Mouse (Mus musculus): Measurements from ENCODE around the gene St6galnac3.

The St6galnac3 gene

DNA sequence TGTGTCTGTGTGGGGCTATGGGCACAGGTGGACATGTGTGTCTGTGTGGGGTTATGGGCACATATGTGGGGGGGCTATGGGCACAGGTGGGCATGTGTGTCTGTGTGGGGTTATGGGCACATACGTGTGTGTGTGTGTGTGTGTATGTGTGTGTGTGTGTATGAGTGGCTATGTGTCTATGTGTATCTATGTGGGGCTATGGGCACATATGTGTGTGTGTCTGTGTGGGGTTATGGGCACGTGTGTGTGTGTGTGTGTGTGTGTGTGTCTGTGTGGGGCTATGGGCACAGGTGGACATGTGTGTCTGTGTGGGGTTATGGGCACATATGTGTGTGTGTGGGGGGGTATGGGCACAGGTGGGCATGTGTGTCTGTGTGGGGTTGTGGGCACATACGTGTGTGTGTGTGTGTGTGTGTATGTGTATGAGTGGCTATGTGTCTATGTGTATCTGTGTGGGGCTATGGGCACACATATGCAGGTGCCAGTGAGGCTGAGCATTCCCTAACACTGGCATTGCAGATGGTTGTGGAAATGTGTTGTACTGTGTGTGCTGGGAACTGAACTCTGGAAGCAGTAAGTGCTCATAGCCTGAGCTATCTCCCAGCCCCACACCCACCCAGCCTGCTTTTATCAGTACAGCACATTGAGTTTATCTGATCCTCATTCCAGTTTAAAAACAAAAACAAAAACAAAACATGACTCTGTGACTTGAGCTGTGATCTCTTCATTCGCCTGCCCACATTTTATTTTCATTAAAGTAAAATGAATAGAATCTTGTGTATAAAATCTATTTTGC, 8.6 kb upstream of the St6galnac3 start:
- DNase-seq, result no peak

DNA sequence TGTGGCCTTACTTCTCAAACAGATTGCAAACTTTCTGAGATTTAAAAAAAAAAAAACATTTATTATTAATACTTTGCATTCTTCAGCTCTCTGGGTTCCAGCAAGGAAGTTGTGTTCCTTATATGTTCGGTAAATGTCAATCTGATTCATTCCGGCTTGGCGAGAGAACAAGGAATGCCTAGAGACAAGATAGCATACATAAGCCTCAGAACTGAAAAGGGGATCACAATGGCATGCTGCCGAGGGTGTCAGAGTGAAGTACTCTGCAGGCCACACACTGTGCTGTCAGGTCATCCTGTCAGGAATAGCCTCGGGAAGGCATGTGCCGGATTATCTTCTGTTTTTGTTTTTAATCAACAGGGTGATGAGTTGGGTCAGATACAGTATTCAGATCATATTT, 7.8 kb upstream of the St6galnac3 start:
- DNase-seq, result no peak

DNA sequence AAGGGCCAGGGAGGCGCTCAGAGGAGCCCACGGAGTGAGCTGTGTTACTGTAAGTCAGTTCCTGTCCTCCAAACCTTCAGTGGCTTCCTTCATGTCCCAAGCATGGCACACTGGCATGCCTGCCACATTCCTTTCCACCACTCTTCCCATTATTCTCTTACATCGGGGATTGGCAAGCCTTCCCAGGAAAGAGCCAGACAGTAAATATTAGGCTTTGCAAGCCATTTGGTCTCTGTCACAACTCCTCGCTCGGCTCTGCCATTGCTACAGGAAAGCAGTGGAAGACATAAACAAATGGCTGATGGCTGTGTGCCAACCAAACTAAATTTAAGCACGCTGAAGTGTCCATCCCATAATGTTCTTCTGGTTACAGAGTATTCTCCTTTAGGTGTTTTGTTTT, 7.1 kb upstream of the St6galnac3 start:
- no peak for DNase-seq

DNA sequence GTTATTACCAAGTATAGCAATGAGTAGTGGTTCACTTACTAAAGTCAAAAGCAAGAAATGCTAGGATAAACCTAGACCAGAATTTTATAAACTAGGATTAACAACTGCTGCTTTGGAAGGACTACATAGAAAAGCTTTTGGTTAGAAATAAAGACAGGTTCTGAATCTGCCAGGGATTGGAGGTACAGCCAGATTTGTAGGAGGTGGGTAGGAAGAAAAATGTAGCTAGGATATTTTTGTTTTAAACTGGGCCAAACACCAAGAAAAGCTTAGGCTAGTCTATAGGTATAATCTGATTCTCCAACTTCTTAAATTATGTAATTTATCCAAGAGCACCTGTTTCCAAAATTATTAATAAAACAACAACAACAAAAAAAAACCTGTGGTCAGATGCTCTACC, 3.6 kb upstream of the St6galnac3 start:
- no peak for DNase-seq

DNA sequence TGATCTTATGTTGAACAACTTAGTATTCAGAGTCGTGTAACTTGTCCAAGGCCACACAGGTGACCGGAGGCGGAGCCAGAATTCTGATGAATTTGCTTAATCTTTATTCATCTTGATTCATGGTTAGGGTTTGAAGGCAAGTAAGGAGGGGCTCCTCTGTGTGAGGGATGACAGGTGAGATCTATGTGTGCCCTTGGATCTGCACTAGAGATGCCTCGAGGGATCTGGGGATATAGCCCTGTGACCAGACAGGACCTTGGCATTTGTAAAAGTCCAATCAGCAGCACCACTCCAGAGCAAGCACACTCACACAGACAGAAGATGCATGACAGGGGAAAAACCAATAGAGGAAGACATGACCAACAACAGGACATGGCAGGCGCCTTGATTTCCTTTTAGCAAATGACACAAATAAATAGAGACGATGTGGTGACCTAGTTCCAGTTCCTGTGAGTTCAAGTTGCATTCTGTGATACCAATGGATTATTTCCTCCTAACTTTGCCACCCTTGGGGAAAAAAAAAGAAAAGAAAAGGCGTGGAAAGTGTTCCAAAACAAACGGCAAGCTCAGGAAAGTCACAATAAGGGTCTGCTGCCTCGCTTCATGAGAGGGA, 1.4 kb downstream of the St6galnac3 start:
- DNase-seq, result no peak

DNA sequence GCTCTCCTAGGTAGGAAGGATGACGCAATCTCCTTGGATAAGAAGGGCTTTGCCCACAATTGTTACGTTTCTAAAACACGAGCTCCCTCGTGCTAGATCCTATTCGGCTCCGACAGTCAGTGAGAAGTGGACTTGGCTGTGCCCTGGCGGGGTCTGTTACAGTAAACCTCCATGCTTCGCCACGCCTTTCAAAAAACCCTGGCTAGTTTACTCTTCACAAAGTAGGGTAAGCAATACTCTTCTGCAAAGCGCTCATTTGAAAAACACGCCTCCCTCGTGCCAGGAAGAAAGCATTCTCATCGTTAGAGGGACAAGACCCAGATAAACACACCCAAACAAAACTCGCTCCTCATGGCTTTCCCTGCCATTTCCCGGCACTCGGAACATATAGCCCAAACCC, 3.4 kb downstream of the St6galnac3 start:
- DNase-seq, result no peak

DNA sequence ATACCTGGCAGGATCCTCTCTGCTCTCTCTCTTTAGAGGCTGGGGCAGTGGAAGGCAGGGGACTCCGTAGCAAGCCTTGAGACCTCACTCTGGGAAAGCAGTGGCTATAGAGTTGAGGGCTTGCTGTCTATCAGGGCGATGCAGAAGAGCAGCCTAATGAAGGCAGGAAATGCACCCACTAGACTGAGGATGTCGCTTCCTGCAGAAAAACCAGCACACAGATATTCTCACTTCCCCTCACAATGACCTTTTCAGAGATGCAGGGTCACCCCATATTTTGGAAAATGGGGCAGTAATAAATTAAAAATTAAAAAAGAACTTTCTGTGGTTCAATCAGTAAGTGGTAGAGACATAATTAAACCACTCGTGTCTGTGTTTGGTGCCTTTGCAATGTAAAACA, 4.1 kb downstream of the St6galnac3 start:
- no peak for DNase-seq

DNA sequence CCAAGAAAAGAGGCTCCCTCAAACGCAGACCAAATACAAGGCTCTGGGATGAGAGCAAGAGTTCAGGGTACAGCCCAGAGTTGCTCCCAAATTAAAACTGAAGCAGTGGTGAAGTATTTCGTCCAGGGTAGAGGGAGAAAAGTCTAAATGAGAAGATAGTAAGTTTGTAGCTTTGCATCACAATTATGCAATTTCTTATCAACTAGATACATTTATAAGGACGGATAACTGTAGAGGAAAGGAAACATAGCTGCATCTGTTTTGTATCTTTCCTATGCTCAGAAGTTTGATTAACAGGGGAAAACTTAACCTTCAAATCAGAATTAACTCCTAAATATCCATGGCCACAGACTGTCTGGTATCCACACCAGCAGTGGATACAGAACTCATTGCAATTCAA, 4.7 kb downstream of the St6galnac3 start:
- no peak for DNase-seq

DNA sequence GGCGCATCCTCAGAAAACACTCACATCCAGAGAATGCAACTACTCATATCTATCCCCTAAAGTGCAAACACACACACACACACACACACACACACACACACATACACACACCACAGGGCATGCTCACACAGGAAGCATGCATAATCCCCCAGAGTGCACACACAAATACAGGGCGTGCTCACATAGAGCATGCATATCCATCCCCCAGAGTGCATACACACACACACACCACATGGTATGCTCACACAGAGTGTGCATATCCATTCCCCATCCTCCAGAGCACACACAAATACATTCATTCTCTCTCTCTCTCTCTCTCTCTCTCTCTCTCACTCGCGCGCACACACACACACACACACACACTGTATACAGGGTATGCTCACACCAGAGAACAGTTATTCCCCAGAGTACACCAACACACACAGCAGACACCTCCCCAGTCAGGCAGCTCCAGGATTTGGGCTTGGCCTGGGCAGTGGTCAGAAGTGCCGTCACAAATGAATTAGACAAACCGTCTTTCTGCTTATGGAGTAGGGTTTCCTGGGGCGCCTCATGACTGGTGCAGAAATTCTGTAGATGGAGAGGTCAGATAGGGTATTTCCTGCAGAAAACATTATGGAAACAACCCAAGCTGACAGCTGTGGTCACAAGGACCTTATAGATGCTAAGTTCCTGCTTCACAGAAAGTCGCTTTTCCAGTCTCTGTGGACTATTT, 5.6 kb downstream of the St6galnac3 start:
- no peak for DNase-seq

DNA sequence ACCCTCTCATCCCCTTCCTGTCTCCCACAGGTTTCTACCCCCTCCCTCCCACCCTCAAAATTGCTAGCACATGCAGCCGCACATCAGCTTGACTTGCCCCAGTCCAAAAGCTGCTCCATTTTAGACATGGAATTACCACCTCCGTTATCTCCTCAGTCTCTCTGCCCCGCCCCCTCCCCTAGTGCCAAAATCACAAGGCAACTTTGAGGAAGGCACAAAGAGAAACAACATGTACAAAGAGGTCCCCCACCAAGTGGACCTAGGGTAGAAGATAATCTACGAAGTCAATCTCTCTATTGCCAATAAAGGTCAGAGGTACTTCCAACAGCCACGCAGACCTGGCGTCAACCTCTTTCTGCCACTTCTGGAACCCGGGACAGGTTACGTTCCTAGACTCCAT, 6.2 kb downstream of the St6galnac3 start:
- DNase-seq, result no peak

DNA sequence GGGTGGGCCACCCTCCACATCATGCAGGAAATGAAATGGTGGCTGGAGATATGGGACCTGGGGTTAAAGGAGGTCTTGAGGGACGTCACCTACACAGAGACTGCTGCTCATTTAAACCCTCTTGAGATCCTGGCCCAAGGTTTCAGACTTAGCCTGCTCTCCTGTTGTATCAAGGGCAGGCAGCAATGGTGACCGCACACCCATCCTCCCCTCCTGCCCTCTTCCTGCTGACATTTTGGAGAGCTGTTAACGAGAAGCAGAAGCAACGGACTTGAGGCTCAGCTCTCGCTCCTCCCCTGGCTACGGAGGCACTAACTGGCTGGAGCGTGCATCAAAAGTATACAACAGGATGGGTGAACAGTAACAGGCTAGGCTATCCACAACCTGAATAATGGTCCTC, 7.2 kb downstream of the St6galnac3 start:
- DNase-seq, result no peak

DNA sequence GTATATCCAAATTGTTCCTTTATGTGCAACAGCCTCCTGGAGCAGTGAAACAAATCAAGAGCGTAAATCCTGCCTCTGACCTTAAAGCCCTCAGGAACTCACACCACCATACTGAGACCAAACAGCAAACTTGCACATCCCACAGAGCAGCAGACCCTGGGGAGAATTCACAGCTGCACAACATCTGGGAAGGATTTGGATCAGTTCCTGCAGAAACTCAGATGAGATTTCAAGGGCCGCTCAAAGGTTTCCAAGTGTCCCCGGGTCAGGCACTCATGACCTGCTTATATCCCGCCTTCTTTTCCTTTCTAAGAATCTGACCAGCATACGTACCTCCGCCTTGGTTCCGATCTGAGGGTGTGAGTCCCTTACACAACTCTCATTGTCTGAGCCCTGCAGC, 9.3 kb downstream of the St6galnac3 start:
- DNase-seq, result no peak

DNA sequence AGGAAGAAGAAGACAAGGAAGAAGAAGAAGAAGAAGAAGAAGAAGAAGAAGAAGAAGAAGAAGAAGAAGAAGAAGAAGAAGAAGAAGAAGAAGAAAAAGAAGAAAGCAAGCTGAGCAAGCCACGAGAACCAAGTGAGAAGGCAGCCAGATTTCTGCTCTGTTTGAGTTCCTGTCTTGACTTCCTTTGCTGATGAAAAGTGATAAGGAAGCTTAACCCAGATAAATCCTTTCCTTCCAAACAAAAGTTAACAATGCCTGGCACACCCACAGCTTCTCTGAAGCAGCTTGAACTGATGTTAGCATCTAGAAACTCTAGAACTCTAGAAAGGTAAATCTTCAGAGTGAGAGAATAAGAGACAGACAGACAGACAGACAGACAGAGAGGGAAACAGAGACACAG, 14.4 kb downstream of the St6galnac3 start:
- DNase-seq, result no peak

DNA sequence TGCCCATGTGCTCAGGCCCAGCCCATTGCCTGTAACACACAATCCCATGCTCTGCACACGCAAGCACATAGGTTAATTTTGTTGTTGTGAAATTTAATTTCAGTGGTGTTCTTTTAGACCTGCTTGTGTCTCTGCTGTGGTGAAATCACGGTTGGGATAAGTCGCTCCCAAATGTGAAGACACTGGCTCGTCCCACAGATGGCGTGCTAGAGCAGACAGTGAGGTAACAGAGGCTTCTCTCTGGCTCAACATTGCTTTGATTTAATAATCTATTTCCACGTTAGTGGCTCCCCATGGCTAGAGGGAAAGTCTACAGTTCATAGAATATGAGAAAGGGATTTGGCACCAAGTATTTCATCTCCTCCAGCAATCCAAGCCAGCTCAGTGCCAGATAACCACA, 17.3 kb downstream of the St6galnac3 start:
- no peak for DNase-seq

DNA sequence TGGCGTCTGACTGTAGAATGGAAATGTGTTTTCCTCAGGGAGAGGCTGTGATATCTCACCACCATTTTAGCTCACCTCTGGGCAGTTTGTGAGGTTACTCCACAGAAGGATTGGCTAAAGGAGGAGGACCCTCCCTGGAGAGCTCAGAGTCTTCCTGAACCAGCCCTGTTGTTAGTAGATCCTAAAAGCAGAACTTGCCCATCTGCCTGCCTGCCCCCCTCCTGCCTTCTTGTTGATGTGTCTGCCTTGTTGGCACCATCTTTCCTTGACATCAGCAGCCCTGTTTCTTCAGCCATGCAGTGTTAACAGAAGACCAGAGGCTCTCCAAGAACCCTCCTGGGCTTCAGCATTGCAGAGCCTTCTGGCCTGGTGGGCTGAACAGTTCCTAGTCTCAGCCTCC, 18.1 kb downstream of the St6galnac3 start:
- DNase-seq, result no peak

DNA sequence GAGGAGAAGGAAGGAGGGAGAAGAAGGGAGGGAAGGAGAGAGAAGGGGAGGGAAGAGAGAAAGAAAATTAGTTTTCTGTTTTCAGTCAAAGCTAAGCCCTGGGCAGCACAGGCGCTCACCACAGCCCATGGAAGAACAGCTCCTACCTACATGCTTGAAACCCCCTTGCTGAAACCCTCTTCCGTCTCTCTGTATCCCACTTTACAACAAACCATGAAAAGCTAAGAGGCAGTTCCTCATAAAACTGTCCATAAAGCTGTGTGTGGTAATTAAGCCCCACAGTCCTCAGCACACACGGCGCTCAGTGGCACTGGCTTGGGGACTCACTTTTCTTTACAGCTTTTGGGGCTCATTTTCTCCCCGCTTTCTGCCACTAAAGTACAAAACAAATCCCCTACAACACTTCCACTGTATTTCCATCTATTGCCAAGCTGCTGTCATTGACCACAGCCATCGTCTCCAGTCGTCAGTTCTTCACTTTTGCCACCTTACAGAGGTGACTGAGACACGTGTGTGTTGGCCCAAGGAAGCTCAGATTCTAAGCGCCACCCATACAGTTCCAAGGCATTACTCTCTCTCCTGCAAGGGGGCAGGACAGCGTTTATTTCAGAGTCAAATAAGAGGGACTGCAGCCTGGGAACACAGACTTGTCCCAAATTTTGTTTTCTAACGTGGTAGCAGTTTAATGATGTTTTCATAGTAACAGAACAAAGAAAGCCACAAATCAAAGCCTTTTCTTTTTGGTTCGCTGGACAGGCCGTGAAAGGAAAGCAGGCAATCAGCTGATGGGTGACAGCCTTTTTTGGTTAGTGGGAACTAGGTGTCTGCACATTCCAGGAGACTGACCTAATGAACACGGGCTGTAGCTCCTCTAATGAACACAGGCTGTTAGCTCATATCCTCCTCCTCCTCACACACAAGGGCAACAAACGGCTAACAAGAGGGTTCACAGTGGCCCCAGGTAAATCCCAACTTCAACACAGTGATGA, 22.9 kb downstream of the St6galnac3 start:
- no peak for DNase-seq

DNA sequence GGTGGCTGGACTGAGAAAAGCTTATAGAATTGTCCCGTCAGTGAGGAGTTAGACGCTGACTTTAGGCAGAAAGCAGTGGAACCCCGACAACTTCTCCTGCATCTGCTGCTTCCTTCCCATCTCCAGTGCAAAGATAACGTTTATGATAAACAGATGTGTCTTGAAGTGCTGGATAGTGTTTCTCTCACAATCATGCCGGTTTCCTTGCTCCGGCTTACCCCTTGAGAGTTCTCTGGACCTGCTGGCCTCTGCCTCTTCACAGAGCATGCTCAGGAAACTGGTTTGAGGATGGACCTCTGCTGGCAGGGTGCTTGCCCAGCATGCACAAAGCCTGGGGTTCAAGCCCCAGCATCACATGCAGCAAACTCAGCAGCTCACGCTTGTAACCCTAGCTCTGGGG, 23.8 kb downstream of the St6galnac3 start:
- no peak for DNase-seq

DNA sequence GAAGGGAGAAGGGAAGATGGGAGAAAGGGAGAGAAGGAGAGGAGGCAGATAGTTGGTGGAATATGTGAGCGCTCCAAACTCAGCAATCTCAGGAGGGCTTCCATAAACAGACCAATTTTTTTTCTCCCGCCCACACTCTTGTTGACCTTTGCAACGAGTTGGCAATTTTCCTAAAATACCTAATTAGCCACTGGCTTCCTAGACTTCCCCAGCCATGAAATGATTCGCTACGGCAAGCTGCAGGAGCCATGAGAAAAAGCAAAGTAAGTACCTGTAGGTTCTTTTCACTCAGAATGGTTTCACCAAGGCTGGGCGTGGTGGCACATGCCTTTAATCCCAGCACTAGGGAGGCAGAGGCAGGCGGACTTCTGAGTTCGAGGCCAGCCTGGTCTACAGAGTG, 25.9 kb downstream of the St6galnac3 start:
- DNase-seq, result no peak

DNA sequence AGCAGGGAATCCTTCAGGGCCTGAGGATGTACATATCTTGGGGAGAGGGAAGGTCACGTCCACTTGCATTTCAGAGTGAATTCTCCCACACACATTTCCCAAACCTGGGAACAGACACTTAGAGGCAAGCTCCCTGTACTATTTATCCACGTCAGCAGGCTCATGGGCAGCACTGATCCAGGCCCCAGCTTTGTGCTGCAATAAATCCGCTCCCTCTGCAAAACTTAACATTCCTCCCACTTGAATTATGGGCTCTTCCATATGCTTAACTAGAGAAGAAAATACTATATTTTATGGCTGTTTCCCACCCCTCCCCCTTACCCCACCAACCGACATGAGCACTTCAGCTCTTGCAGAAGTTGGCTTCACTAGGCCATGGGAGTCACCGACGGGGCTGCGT, 32.0 kb downstream of the St6galnac3 start:
- DNase-seq, result no peak

DNA sequence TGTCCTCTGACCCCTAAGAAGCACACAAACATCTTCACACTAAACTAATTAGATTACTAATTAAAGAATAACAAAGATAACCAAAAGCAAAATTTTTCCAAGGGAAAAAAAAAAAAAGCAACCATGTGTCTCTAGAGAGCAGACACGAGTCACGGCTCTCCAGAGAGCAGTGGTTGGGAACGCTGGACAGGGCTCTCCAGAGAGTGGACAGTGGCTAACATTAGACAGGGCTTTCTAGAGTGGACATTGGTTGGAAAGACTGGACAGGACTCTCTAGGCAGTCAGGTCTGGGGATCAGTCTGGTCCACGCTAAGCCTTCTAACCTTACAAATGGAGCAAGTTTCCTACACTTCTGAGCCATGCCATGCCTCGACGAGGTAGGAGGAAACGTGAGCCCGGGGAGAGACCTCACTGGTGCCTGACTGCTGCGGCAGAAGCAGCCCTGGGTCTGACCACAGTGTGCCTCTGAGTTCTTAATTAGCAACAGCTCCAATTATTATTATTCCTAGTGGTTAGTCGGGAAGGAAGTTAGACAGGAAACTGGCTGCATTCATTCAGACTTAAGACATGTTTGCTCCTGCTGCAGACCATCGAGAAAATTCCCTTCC, 32.7 kb downstream of the St6galnac3 start:
- no peak for DNase-seq

DNA sequence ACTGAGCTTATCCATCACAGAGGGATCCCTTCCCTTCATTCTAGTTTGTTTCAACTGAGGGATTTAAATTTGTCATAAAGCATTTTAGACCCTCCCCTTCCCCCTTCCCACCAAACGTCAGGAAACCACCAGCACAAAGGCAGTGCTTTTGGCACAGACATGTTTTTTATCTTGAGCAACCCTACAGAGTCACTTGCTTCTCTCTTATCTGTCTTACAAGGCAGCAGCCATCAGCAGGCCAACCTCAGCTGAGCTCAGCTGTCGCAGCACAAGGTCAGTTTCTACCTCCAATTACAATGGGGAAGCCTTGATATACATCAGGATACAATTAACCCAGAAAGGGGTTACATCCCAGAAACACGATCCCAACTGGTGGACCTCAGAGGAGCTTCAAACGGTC, 33.4 kb downstream of the St6galnac3 start:
- no peak for DNase-seq

DNA sequence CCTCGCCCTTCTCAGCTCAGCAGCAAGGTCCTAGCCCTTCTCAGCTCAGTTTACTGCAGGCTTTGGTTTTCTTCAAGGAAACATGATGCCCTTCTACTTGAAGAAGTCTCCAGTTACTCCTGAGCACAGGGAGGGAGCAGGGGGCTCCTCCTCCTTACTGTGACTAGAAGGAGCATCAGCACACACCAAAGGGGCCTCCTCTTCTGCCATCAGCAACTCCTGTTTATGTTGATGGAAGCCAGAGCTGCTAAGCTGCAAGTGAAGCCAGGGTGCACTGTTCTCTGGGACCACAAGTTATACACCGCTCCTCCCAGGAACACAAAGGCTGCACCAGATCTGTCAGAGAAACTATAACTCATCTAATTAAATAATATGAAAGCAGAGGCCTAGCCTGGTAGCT, 34.4 kb downstream of the St6galnac3 start:
- DNase-seq, result no peak

All from cerebellum, adult 9-10 months (tissue).